Mouse (Mus musculus) bone marrow macrophage, adult 2 months (primary cell): ENCODE results near the gene Ypel1.

ENCODE experiments used
- CTCF ChIP-seq: IDR thresholded peaks from 2 replicates; pipeline ENCODE4 v1.5.1; 2012; ENCODE audit warnings: low read depth, mild to moderate bottlenecking, low read length, moderate library complexity
- POLR2A ChIP-seq: IDR thresholded peaks from 2 replicates; pipeline ENCODE4 v1.6.1; 2012; ENCODE audit warnings: mild to moderate bottlenecking, low read depth, low read length, borderline replicate concordance

- TF ChIP-seq CTCF, result no peak
- no peak for TF ChIP-seq POLR2A
Measured at GRCm38 (mm10) chr16:17076869-17077268, 7.4 kb downstream of the Ypel1 start.
